Mouse (Mus musculus) left cerebral cortex, adult 2 months (tissue): ENCODE measurements around the gene Gtf3c6. TPM values are rescaled to one million over a fixed set of nuclear protein-coding genes. Genes with fewer than 3 reads are reported as not detected.

ENCODE experiments used
- DNase-seq, 2 experiments: peaks; one replicate each; pipeline ENCODE4 v3.0.0; 2021 to 2022; ENCODE audit warnings: low spot score in 2 of 2, mixed read lengths in 1 of 2; ENCODE audit errors: extremely low spot score in 1 of 2
- H3K27ac ChIP-seq: fragments of 200-600 bp; 2 replicates; pipeline ENCODE4 v1.8.1; 2022
- H3K4me3 ChIP-seq: fragments of 200-600 bp; 2 replicates; pipeline ENCODE4 v1.8.1; 2022
- CTCF ChIP-seq: fragments of 200-600 bp; IDR thresholded peaks from 2 replicates; pipeline ENCODE4 v1.8.1; 2022; ENCODE audit warnings: antibody characterized with exemption, mild to moderate bottlenecking, moderate library complexity
- intact Hi-C: fragments of 180-260 bp; cut with DNase I; formaldehyde crosslinking; loops from one replicate; pipeline ENCODE4 v1.15.1; 2025
- total RNA-seq, 2 experiments: library from RNA; stranded (reverse); gene quantifications; 2 replicates each; pipeline ENCODE4 v1.2.3; 2021

Gene Gtf3c6
- total RNA-seq, 2 experiments from 2014 or later: 21.0 to 30.7 TPM

GRCm38 (mm10) chr10:40212443-40213169, 45.3 kb downstream of the Gtf3c6 start:
- Histone ChIP-seq H3K4me3 (no peak overlapping the region), H3K27ac (no peak overlapping the region)
- intact Hi-C loops: loop anchor here (1.0 to 2.0 kb wide), 3 partner anchors 72 to 253 kb away; no protein-coding TSS in a partner anchor
- DNase-seq: peak; percentile 86 to 90
- peak; percentile 99 for TF ChIP-seq CTCF

Other genes with a start within 250 kb of the Gtf3c6 start
- gene Mfsd4b1, start 232.8 kb downstream of the Gtf3c6 start, total RNA-seq: 1 to 10 TPM; 1.4 to 1.7 TPM
- gene Slc16a10, start 115.8 kb downstream of the Gtf3c6 start, total RNA-seq: 1 to 10 TPM; 2.4 to 4.1 TPM
- 10 to 100 TPM; 15.2 to 15.6 TPM for gene Rpf2, start 11.1 kb downstream of the Gtf3c6 start, total RNA-seq
- 10 to 100 TPM; 85.7 to 86.1 TPM for gene Amd1, start 44.1 kb upstream of the Gtf3c6 start, total RNA-seq
- gene Cdk19, start 81.5 kb upstream of the Gtf3c6 start, total RNA-seq: 10 to 100 TPM; 47.1 to 47.5 TPM